Mouse (Mus musculus) kidney, adult 2 months (tissue): ENCODE measurements around the gene Celsr1. TPM values are rescaled to one million over a fixed set of nuclear protein-coding genes. Genes with fewer than 3 reads are reported as not detected.

Source experiments
- DNase-seq: peaks from one replicate; pipeline ENCODE4 v3.0.0; 2021
- H3K27ac ChIP-seq: fragments of 200-500 bp; 2 replicates; pipeline ENCODE4 v1.5.1; 2012; ENCODE audit warnings: low read depth, low read length, control low read depth, inconsistent platforms; ENCODE audit not compliant: insufficient read depth
- H3K27me3 ChIP-seq: fragments of 200-500 bp; replicated peaks from 2 replicates; pipeline ENCODE4 v1.6.1; 2012; ENCODE audit warnings: mild to moderate bottlenecking, moderate library complexity, low read length, inconsistent platforms; ENCODE audit not compliant: control insufficient read depth, insufficient read depth
- H3K36me3 ChIP-seq: fragments of 200-500 bp; 2 replicates; pipeline ENCODE4 v1.6.1; 2012; ENCODE audit warnings: mild to moderate bottlenecking, moderate library complexity, low read length, inconsistent platforms; ENCODE audit not compliant: control insufficient read depth, insufficient read depth
- H3K4me1 ChIP-seq: fragments of 200-500 bp; 2 replicates; pipeline ENCODE4 v1.6.1; 2011; ENCODE audit warnings: low read length; ENCODE audit not compliant: control insufficient read depth, insufficient read depth
- H3K4me3 ChIP-seq: fragments of 200-500 bp; 2 replicates; pipeline ENCODE4 v1.5.1; 2011; ENCODE audit warnings: mild to moderate bottlenecking, low read depth, low read length, control low read depth; ENCODE audit not compliant: insufficient read depth
- CTCF ChIP-seq: fragments of 200-500 bp; conservative IDR thresholded peaks from 2 replicates; pipeline ENCODE4 v1.5.1; 2011; ENCODE audit warnings: low read depth, mild to moderate bottlenecking, control low read depth, low read length, moderate library complexity, mixed read lengths; ENCODE audit not compliant: insufficient read depth, insufficient read length
- POLR2A ChIP-seq: fragments of 200-500 bp; IDR thresholded peaks from one replicate; pipeline ENCODE4 v1.6.1; 2011; ENCODE audit warnings: low read depth, low read length, control low read depth
- WGBS: fragments of 180-500 bp; shearing (Covaris S2); methylation state at CpG from one replicate; pipeline ENCODE4 v1.1.7; 2018; 5-methylcytosine and 5-hydroxymethylcytosine counted together
- polyA plus RNA-seq: library from polyadenylated mRNA; depleted of rRNA; stranded (reverse); fragments of >200 nt; gene quantifications from 2 replicates; pipeline ENCODE4 v1.2.3, GENCODE M21; 2012

Gene Celsr1
- polyA plus RNA-seq, 1 experiment = 12.4 TPM

DNA sequence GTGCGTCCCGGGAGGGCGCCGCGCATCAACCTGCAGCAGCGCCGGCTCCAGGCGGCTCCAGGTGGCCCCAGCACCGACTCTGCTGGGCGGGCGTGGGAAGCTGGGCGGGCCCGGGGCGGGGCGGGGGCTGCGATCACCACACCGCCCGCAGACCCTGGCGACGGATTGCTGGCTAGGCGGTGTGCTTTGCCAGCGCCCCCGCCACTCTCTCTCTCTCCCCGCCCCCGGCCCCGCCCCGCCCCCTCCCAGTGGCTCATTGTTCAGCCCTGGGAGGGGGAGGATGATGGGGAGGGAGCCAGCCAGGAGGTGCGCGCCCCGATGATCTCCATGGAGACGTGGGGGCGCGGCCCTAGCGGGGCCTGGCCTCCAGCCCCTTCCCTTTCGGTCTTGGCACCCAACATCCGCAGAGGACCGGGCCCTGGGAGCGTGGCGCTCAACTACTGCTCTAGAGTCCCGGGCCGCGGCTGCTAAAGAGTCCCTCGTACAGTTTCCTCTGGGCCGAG lies 495 bp upstream of the Celsr1 start:
- H3K4me3 ChIP-seq = peak overlapping the region; percentile 58
- DNase-seq = peak; percentile 79
- H3K36me3 ChIP-seq = no peaks in the 10 kb centered on the region
- 1% methylated on average over 41 of the region's 44 CpGs for WGBS
- TF ChIP-seq POLR2A (peak; percentile 24), CTCF (no peak)
- H3K27ac ChIP-seq = peak overlapping the region; percentile 66
- no peaks in the 10 kb centered on the region for H3K27me3 ChIP-seq
- peaks cover 11% of the 10 kb centered on the region; the same call in 1 of the 2 replicates for H3K4me1 ChIP-seq

DNA sequence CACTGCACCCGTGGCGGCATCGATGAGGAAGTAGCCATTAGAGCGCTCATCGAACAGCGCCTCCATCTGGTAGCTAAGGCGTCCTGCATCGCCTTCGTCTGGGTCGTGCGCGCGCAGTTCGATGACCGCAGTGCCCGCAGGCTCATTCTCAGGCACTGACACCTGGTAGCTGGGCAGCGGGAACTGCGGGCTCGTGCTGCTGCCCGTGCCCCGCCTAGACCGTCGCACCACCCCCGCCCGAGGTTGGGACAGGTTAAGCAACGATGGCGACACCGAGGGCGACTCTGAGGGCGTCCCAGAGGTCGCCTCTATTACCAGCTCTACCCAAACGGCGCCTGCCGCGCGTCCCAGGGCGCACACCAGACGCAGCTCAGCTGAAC lies 776 bp downstream of the Celsr1 start:
- no peaks in the 10 kb centered on the region for H3K27me3 ChIP-seq
- H3K4me1 ChIP-seq = peaks cover 11% of the 10 kb centered on the region; the same call in 1 of the 2 replicates
- no peaks in the 10 kb centered on the region for H3K36me3 ChIP-seq
- WGBS = 2% methylated on average over 38 of the region's 38 CpGs
- no peak for TF ChIP-seq POLR2A
- TF ChIP-seq CTCF = peak; percentile 67; the same call in 1 of the 2 replicates
- DNase-seq = peak; percentile 62
- H3K27ac ChIP-seq = 0 out of 2 replicates have a peak overlapping the region, but pooled peaks have one; percentile 1
- H3K4me3 ChIP-seq = peak overlapping the region; percentile 58

DNA sequence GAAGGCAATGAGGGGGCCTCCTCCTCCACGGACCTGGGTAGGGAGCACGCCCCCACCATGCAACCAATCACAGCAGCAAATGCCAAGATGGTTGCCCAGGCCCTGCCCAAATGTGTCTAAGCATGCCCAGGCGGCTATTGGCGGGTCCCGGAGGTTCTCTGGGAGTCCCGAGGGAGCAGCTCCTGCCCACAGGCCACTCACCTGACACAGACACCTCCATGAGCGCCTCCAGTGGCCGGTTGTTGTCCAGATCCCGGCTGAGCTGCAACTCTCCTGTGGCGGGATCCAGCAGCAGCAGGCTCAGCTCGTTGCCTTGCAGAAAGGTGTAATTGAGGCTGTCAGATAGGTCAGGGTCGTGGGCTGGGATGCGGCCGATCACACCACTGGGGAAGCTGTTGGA lies 3.6 kb downstream of the Celsr1 start:
- 62% methylated on average over 14 of the region's 14 CpGs for WGBS
- no peak overlapping the region for H3K4me3 ChIP-seq

DNA sequence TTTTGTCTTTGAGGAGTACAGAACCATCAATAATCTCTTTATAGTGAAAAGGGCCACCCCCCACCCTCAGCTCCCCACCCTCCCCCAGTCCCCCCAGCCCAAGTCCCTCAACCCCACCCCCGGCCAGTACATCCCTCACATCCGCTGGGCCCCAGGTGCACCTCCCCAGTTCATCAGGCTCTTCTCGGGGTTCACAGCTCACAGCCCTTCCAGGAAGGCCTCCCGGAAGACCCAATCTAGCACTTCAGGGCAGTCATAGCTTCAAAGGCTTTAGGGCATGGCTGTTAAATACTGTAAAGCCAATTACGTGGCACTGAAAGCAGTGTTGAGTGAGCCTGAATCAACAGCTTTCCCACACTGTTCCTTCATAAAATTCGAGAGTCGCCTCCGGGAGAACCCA lies 5.7 kb downstream of the Celsr1 start:
- no peak overlapping the region for H3K4me3 ChIP-seq
- TF ChIP-seq POLR2A (no peak), CTCF (no peak)
- no peaks in the 10 kb centered on the region for H3K36me3 ChIP-seq
- no peak overlapping the region for H3K27ac ChIP-seq
- H3K4me1 ChIP-seq = peaks cover 4% of the 10 kb centered on the region; the same call in 1 of the 2 replicates
- WGBS = 77% methylated on average over 8 of the region's 8 CpGs
- no peaks in the 10 kb centered on the region for H3K27me3 ChIP-seq
- DNase-seq = no peak

More for the DNA sequence above, 3.6 kb downstream of the Celsr1 start:
- peak; percentile 19 for DNase-seq
- peaks cover 11% of the 10 kb centered on the region; the same call in 1 of the 2 replicates for H3K4me1 ChIP-seq
- TF ChIP-seq POLR2A (no peak), CTCF (no peak)
- H3K27ac ChIP-seq = no peak overlapping the region
- H3K27me3 ChIP-seq = no peaks in the 10 kb centered on the region
- H3K36me3 ChIP-seq = no peaks in the 10 kb centered on the region

DNA sequence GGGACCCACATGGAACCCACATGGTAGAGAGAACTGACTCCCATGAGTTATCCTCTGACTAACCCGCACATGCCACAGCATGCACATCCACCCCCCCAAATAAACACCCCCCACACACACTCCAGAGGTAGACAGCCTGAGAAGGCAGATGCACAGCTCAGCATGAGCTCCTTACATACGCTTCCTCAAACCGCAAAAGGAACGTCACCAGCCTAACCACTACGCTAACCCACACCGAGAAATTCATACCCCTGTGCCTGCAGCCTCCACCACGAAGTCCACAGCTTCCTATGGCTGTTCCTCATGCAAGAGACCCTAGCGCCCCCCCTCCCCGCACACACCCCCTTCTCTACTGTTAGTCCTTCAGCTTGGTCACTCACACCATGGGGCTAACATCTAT lies 11.6 kb downstream of the Celsr1 start:
- 90% methylated on average over 9 of the region's 9 CpGs for WGBS
- no peaks in the 10 kb centered on the region for H3K27me3 ChIP-seq

DNA sequence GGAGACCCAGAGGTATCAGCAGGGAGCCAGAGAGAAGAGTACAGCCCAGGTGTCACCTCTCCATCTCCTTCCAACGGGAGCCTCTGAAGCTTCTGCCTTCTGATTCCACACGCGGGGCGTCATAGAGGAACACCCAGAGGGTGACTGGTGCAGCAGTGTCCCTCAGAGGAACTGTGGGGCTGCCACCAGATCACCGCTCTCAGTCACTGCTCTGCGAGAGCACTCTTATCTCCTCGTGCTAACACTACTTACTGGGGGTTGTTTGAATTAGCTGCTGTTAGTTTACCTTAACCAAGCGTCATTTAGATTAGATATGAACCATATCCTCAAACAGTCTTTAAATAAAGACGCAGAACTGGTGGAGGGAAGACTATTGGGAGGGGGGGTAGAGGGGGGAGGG lies 12.3 kb downstream of the Celsr1 start:
- Histone ChIP-seq H3K36me3 (no peaks in the 10 kb centered on the region), H3K4me3 (no peak overlapping the region), H3K4me1 (no peaks in the 10 kb centered on the region), H3K27ac (no peak overlapping the region), H3K27me3 (no peaks in the 10 kb centered on the region)
- WGBS = 82% methylated on average over 9 of the region's 9 CpGs
- DNase-seq = no peak
- no peak for TF ChIP-seq CTCF
- TF ChIP-seq POLR2A = no peak

More for the DNA sequence above, 11.6 kb downstream of the Celsr1 start:
- TF ChIP-seq CTCF = no peak
- TF ChIP-seq POLR2A = no peak
- H3K27ac ChIP-seq = no peak overlapping the region
- no peaks in the 10 kb centered on the region for H3K4me1 ChIP-seq
- DNase-seq = no peak
- H3K36me3 ChIP-seq = no peaks in the 10 kb centered on the region
- no peak overlapping the region for H3K4me3 ChIP-seq

DNA sequence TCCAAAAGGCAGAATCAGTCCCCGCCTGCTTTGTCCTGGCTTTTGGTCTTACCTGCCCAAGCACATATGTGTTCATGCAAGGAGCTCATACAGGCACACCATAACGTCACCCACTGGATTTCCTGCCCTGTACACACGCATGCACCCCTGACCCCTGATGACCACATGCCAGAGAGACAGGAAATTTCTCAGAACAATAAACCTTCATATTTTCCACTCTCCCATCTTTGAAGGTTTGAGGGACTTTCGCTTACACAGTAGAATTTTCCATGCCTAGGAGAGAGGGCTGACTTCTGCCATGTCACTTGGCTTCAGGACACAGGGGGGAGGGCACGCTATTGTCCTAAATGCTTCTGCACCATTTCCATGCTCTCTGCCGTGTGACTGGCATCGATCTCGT lies 13.6 kb downstream of the Celsr1 start:
- H3K27me3 ChIP-seq = no peaks in the 10 kb centered on the region
- TF ChIP-seq CTCF (no peak), POLR2A (no peak)
- WGBS = 69% methylated on average over 8 of the region's 8 CpGs
- no peak overlapping the region for H3K4me3 ChIP-seq
- no peak overlapping the region for H3K27ac ChIP-seq
- no peaks in the 10 kb centered on the region for H3K4me1 ChIP-seq
- H3K36me3 ChIP-seq = no peaks in the 10 kb centered on the region
- peak; percentile 29 for DNase-seq
